Mouse (Mus musculus) forebrain, embryonic 12.5 days (tissue): ENCODE results near the gene BC049715. TPM values are rescaled to one million over a fixed set of nuclear protein-coding genes. Genes with fewer than 3 reads are reported as not detected.

Source experiments
- ATAC-seq: fragments of 200-750 bp; cut with Nextera tagmentation; 2 replicates; pipeline ENCODE4 v1.8.0; 2017; ENCODE audit warnings: moderate TSS enrichment; ENCODE audit not compliant: low FRiP score
- H3K27ac ChIP-seq: fragments of 300-500 bp; sonication (generic); 2 replicates; pipeline ENCODE4 v1.5.1; 2016; ENCODE audit warnings: mild to moderate bottlenecking
- H3K27me3 ChIP-seq: fragments of 300-500 bp; sonication (generic); 2 replicates; pipeline ENCODE4 v1.6.1; 2016; ENCODE audit warnings: mild to moderate bottlenecking
- H3K36me3 ChIP-seq: fragments of 300-500 bp; sonication (generic); replicated peaks from 2 replicates; pipeline ENCODE4 v1.6.1; 2016; ENCODE audit warnings: mild to moderate bottlenecking
- H3K4me1 ChIP-seq: fragments of 300-500 bp; sonication (generic); 2 replicates; pipeline ENCODE4 v1.6.1; 2016
- H3K4me2 ChIP-seq: fragments of 300-500 bp; sonication (generic); 2 replicates; pipeline ENCODE4 v1.6.1; 2016; ENCODE audit warnings: mild to moderate bottlenecking, moderate library complexity
- H3K4me3 ChIP-seq: fragments of 300-500 bp; sonication (generic); replicated peaks from 2 replicates; pipeline ENCODE4 v1.5.1; 2016; ENCODE audit warnings: mild to moderate bottlenecking
- H3K9ac ChIP-seq: fragments of 300-500 bp; sonication (generic); 2 replicates; pipeline ENCODE4 v1.6.1; 2016; ENCODE audit warnings: mild to moderate bottlenecking
- H3K9me3 ChIP-seq: fragments of 300-500 bp; sonication (generic); 2 replicates; pipeline ENCODE4 v1.6.1; 2016
- WGBS: fragments of 180-500 bp; shearing (Covaris S2); methylation state at CpG from one replicate; pipeline ENCODE4 v1.1.7; 2016; 5-methylcytosine and 5-hydroxymethylcytosine counted together
- polyA plus RNA-seq: library from polyadenylated mRNA; unstranded; fragments of >200 nt; fragmentation: Nextera tagmentation; extraction: Ambion mirVana; gene quantifications from 2 replicates; pipeline ENCODE4 v1.2.1, GENCODE M21; 2016

The BC049715 gene
- polyA plus RNA-seq, 1 experiment from 2014 or later: 1.9 TPM

DNA sequence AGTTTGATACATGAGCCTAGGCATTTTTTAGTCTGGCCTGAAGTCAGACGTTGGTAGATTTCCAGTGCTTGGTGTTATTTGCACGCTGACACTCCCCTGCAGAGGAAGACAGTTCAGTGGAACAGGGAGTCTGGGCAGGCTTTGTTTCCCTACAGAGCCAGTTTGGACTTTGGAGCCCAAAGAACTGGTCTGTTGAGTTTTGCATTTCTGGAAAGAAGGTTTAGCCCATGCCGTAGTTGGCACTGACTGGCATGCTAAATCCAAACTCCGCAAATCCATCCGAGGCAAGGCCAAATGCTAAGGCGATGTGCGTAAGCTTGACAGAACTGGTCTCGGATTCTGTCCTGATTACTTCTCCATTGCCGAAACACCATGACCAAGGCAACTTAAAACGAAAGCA, 16.2 kb upstream of the BC049715 start:
- Histone ChIP-seq H3K4me3 (no peak overlapping the region), H3K27ac (no peak overlapping the region), H3K4me1 (peaks cover 21% of the 10 kb centered on the region), H3K4me2 (no peak overlapping the region), H3K9me3 (no peaks in the 10 kb centered on the region), H3K27me3 (no peaks in the 10 kb centered on the region), H3K36me3 (peaks cover 42% of the 10 kb centered on the region), H3K9ac (no peak overlapping the region)
- no peak for ATAC-seq
- 88% methylated on average over 10 of the region's 10 CpGs for WGBS

DNA sequence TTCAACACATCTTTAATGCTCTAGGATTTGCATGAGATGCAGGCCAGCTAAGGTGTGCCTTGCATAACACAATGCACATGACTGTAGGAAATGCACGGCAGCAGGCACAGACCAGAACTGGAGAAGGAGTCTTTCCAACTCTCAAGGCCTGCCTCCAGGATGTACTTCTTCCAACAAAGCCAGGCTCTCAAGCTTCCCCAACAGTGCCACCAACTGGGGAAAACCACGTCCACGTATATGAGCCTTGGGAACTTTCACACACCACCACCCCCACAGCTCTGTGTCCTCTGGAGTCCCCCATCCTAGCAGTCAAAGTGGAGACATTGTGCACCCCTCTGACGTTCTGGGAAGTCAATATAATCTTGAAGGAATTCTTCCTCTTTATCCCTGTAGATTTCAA, 14.3 kb upstream of the BC049715 start:
- Histone ChIP-seq H3K4me3 (no peak overlapping the region), H3K27me3 (no peaks in the 10 kb centered on the region), H3K4me1 (peaks cover 16% of the 10 kb centered on the region), H3K4me2 (no peak overlapping the region), H3K9ac (no peak overlapping the region), H3K27ac (no peak overlapping the region), H3K9me3 (no peaks in the 10 kb centered on the region), H3K36me3 (peaks cover 60% of the 10 kb centered on the region)
- ATAC-seq: no peak
- WGBS: 45% methylated on average over 4 of the region's 4 CpGs

DNA sequence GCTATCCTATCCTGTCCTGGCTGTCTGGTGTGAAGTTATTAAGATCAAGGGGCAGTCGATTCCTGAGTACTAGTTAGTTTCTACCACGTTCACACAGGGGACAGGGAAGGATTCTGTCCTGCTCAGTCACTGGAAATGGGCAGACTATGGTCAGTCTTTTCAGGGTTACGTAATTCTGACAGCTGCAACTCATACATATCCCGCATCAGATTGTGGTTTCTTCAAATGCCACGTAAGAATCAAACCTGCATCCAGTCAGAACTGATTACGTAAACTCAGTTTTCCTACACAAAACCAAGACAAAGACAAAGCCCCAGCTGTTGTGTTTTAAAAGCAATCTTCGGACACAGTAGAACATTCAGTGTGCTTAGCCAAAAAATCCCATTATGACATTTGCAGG, 12.0 kb upstream of the BC049715 start:
- ATAC-seq: no peak
- no peak overlapping the region for H3K4me3 ChIP-seq
- H3K4me2 ChIP-seq: no peak overlapping the region
- peaks cover 82% of the 10 kb centered on the region for H3K36me3 ChIP-seq
- H3K9me3 ChIP-seq: no peaks in the 10 kb centered on the region
- WGBS: 96% methylated on average over 7 of the region's 7 CpGs
- H3K9ac ChIP-seq: no peak overlapping the region
- H3K4me1 ChIP-seq: no peaks in the 10 kb centered on the region
- H3K27ac ChIP-seq: no peak overlapping the region
- no peaks in the 10 kb centered on the region for H3K27me3 ChIP-seq

DNA sequence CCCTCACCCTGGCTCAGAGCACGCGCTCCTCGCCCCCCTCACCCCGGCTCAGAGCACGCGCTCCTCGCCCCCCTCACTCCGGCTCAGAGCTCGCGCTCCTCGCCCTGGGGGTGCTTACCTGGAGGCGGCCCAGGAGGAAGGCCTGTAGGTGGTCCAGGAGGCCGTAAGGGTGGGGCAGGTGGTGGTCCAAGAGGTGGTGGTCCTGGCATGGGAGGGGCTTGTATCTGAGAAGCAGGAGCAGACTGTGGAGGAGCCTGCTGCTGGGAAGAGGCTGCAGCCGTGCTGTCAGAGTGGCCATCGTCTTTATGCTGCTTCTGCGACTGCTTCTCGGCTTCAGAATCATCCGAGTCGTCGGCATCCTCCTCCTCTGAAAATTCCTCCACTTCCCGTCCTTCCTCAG, 10.6 kb upstream of the BC049715 start:
- Histone ChIP-seq H3K27me3 (no peaks in the 10 kb centered on the region), H3K4me3 (no peak overlapping the region), H3K4me2 (no peak overlapping the region), H3K4me1 (no peaks in the 10 kb centered on the region), H3K9me3 (no peaks in the 10 kb centered on the region), H3K27ac (no peak overlapping the region), H3K9ac (no peak overlapping the region), H3K36me3 (peaks cover 95% of the 10 kb centered on the region)
- no peak for ATAC-seq
- 95% methylated on average over 21 of the region's 21 CpGs for WGBS

DNA sequence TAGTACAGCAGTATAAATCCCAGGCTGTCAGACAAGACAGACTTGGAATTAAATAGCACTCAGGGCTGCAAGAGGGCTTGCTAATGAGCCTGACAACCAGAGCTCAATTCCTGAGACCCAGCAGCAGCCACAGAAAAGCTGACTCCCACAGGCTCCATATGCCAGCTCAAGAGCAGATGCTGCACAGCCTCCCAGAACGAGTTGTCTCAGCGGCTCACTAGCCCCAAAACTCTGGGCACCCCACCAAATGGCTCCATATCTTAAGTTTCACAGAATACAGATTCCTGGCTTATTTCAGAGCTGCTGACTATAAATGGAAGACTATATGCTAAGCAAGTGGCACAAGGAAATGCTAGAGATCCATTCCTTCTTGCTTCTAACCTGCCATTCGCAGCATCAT, 9.9 kb upstream of the BC049715 start:
- Histone ChIP-seq H3K27ac (no peak overlapping the region), H3K36me3 (peaks cover 95% of the 10 kb centered on the region), H3K9ac (no peak overlapping the region), H3K9me3 (no peaks in the 10 kb centered on the region), H3K4me1 (no peaks in the 10 kb centered on the region), H3K4me3 (no peak overlapping the region), H3K27me3 (no peaks in the 10 kb centered on the region), H3K4me2 (no peak overlapping the region)
- WGBS: 94% methylated on average over 3 of the region's 3 CpGs
- ATAC-seq: no peak

DNA sequence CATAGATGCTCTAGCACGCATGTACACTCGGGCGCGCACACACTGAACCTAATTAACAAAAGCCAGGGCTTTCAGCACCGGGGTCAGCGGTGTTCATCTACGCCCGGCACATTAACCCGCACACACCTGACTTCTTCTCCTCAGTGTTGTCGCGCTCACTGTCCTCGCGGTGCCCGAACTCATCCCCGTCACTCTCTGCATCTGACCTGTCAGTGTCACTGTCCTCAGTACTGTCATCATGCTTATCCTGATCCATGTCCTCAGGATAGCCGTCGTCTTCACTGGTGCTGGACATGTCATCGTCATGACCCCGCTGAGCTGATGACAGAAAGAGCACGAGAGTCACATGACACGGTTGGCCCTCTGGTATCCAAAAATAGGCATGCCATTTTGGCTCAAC, 7.0 kb upstream of the BC049715 start:
- Histone ChIP-seq H3K4me1 (no peaks in the 10 kb centered on the region), H3K9ac (no peak overlapping the region), H3K4me3 (no peak overlapping the region), H3K27ac (no peak overlapping the region), H3K4me2 (no peak overlapping the region), H3K27me3 (no peaks in the 10 kb centered on the region), H3K36me3 (peaks cover 91% of the 10 kb centered on the region), H3K9me3 (no peaks in the 10 kb centered on the region)
- 96% methylated on average over 21 of the region's 21 CpGs for WGBS
- ATAC-seq: no peak

DNA sequence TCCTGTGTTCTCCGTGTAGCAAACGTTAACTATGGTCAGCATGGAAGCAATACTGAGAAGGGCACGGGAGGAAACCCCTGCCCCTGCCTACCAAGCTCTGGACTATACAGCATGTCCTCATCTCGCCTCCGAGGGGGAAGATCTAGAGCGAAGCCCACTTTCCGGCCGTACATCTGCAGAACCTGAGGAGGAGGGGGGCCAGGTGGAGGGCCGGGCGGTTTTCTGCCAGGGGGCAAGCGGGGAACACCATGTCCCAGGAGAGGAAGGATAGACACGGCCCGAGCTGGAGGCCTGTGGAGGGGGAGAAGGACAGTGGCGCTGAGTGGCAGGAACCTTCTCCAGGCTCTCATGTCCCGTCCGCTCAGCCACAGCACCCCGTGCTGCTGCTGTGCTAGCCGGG, 6.3 kb upstream of the BC049715 start:
- Histone ChIP-seq H3K9me3 (no peaks in the 10 kb centered on the region), H3K4me3 (no peak overlapping the region), H3K4me2 (no peak overlapping the region), H3K36me3 (peaks cover 86% of the 10 kb centered on the region), H3K9ac (no peak overlapping the region), H3K4me1 (no peaks in the 10 kb centered on the region), H3K27ac (no peak overlapping the region), H3K27me3 (no peaks in the 10 kb centered on the region)
- no peak for ATAC-seq
- WGBS: 92% methylated on average over 18 of the region's 18 CpGs

DNA sequence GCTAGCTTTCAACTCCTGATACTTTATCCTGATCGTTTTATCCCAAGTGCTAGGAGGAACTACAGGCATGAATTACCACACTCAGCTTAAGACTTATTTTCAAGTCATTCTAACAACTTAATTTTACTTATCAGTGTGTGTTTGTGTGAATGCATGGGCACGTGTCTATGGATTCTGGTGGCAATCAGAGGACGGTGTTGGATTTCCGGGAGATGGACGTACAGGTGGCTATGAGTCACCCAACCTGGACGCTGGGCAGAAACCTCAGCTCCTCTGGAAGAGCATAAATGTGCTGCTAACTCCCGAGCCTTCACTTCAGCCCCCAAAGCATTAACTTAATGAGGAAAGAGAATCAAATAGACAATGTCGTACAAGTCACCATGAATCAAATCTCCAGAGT, 2.4 kb upstream of the BC049715 start:
- Histone ChIP-seq H3K4me2 (no peak overlapping the region), H3K9me3 (no peaks in the 10 kb centered on the region), H3K4me1 (peaks cover 9% of the 10 kb centered on the region), H3K4me3 (no peak overlapping the region), H3K36me3 (peaks cover 48% of the 10 kb centered on the region), H3K27me3 (no peaks in the 10 kb centered on the region), H3K9ac (no peak overlapping the region), H3K27ac (no peak overlapping the region)
- ATAC-seq: no peak
- WGBS: 95% methylated on average over 8 of the region's 8 CpGs

DNA sequence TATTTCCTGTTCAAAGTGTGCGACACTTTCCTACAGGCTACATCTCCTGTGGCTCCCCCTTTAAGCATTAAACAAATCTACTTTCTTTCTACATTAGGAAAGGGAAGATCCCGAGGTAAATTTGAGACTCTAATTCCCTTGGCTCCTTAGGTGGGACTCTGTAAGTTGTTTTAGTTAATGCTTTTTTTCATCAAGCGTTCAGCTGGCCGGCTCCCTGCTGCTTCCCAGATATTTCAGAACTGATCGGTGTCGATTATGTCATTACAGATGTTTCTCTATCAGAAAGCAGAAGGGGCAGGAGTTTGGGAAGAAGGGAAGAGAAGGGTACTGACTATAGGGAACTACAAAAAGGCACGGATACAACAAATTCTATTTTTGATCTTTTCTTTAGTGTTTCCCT, 310 bp upstream of the BC049715 start:
- no peak for ATAC-seq
- Histone ChIP-seq H3K36me3 (peaks cover 27% of the 10 kb centered on the region), H3K4me3 (peak overlapping the region; percentile 99), H3K4me1 (peaks cover 9% of the 10 kb centered on the region), H3K27me3 (peaks cover 12% of the 10 kb centered on the region; the same call in 1 of the 2 replicates), H3K9me3 (no peaks in the 10 kb centered on the region), H3K4me2 (peak overlapping the region; percentile 75), H3K9ac (peak overlapping the region; percentile 96), H3K27ac (no peak overlapping the region)
- WGBS: 18% methylated on average over 7 of the region's 7 CpGs

DNA sequence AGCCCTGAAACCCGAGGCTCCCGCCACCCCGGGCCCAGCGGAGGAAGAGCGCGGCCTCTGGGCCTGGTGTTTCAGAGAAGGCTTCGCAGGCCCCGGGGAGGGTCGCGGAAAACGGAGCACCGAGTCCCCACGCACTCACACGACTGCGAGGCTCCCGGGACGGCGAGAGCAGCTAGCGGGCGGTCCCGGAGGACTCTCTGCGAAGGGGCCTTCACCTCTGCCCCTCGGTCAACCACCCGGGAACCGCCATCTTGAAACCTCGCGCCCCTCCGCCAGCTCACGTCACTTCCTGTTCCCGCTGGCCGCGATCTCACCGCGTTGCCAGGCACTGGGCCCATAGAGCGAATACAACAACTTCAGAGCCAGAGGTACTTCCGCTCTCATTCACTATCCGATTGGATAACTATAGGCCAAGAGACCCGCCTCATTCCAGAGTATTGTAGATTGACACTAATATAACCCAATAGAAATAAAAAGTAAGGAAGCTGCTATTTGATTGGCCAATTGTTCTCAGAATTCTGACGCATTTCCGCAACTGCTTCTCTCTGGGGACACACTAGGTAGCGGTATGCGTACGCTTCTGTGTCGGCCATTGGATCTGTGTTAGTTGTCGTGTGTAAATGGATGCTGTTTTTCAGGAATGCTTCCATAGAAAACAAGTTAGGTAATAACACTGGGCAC, 595 bp downstream of the BC049715 start, which contains the start of gene Wbp11:
Wbp11 (minus strand) TSS at position 353 of the 681 bp plus-strand sequence.
- H3K9me3 ChIP-seq: no peaks in the 10 kb centered on the region
- H3K9ac ChIP-seq: peak within 1 kb of the TSS; percentile 96
- H3K27me3 ChIP-seq: peaks cover 12% of the 10 kb centered on the region; the same call in 1 of the 2 replicates
- H3K36me3 ChIP-seq: peaks cover 18% of the 10 kb centered on the region
- H3K4me3 ChIP-seq: peak within 1 kb of the TSS; percentile 99
- H3K27ac ChIP-seq: peak within 1 kb of the TSS; percentile 81
- H3K4me2 ChIP-seq: peak within 1 kb of the TSS; percentile 75
- ATAC-seq: peak; percentile 100
- WGBS: under 1% methylated on average over 45 of the region's 45 CpGs
- peaks cover 9% of the 10 kb centered on the region for H3K4me1 ChIP-seq

DNA sequence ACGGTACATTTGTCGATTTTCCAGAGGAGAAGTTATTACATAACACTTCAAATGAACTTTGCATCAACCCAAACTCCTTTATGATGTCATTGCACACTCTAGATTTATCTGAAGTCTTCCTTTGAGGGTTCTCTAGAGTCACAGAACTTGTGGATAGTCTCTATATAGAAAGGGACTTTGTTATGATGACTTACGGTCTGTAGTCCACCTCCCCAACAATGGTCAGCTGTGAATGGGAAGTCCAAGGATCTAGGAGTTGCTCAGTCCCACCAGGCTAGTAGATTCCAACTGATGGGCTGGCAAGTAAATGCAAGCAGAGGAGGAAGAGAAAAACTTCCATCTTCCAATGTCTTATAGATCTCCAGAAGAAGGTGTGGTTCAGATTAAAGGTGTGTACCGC, 1.3 kb downstream of the BC049715 start:
- H3K27ac ChIP-seq: peak overlapping the region; percentile 81
- H3K9ac ChIP-seq: peak overlapping the region; percentile 59
- peaks cover 9% of the 10 kb centered on the region for H3K4me1 ChIP-seq
- 38% methylated on average over 4 of the region's 4 CpGs for WGBS
- no peaks in the 10 kb centered on the region for H3K9me3 ChIP-seq
- H3K36me3 ChIP-seq: peaks cover 16% of the 10 kb centered on the region
- H3K27me3 ChIP-seq: peaks cover 12% of the 10 kb centered on the region; the same call in 1 of the 2 replicates
- H3K4me2 ChIP-seq: peak overlapping the region; percentile 59
- H3K4me3 ChIP-seq: peak overlapping the region; percentile 99
- peak; percentile 1; the same call in 1 of the 2 replicates for ATAC-seq

DNA sequence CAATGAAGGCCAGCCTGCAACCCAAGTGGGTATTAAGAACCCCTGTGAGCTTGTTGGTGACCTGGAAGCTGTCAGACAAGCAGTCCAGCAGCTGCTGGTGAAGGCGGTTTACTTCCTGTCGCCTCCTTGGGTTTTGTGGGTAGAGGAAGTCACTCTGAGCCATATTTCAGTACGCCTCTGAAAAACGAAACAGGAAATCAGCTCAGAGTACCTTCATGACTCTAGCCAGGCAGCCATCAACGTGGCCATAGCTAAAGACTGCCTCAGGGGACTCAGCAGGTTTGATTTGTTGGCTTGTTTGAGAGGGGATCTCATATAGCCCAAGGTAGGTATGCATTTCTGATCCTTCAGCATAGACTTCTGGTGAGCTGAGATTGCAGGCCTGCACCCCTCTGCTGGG, 4.3 kb downstream of the BC049715 start:
- Histone ChIP-seq H3K4me3 (no peak overlapping the region), H3K36me3 (no peaks in the 10 kb centered on the region), H3K4me2 (no peak overlapping the region), H3K9ac (no peak overlapping the region), H3K4me1 (peaks cover 9% of the 10 kb centered on the region), H3K27ac (no peak overlapping the region), H3K27me3 (peaks cover 16% of the 10 kb centered on the region), H3K9me3 (no peaks in the 10 kb centered on the region)
- ATAC-seq: no peak
- WGBS: 77% methylated on average over 5 of the region's 5 CpGs

DNA sequence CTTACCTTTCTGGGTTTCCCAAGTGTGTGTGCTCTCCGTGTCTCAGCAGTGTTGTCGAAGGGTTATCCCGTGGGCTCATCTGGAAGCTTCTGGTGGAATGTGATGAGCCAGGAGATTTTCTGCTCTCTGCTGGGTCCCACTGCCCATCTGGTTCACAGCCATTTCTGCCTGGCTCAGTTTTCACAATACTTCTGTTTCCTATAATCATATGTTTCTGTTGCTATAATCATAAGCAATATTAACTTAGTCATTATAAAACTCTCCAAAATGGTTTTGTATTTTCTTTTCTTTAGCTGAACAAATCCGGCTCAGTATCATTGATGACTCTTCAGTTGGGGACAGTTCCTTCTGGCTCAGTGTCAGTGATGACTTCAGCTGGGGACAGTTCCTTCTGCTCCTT, 7.9 kb downstream of the BC049715 start, which contains the start of gene Smco3:
Smco3 (minus strand) TSS at position 101 of the 400 bp plus-strand sequence.
- Histone ChIP-seq H3K9me3 (no peaks in the 10 kb centered on the region), H3K27ac (no peak within 1 kb of the TSS), H3K9ac (no peak within 1 kb of the TSS), H3K36me3 (no peaks in the 10 kb centered on the region), H3K27me3 (peaks cover 16% of the 10 kb centered on the region), H3K4me2 (no peak within 1 kb of the TSS), H3K4me1 (no peaks in the 10 kb centered on the region), H3K4me3 (no peak within 1 kb of the TSS)
- 74% methylated on average over 4 of the region's 4 CpGs for WGBS
- ATAC-seq: no peak
